Mouse (Mus musculus): ENCODE data around the gene Slc9b2. TPM values are rescaled to one million over a fixed set of nuclear protein-coding genes. Genes with fewer than 3 reads are reported as not detected.

Gene Slc9b2
- polyA plus RNA-seq, 1 experiment = 0.26 TPM

DNA sequence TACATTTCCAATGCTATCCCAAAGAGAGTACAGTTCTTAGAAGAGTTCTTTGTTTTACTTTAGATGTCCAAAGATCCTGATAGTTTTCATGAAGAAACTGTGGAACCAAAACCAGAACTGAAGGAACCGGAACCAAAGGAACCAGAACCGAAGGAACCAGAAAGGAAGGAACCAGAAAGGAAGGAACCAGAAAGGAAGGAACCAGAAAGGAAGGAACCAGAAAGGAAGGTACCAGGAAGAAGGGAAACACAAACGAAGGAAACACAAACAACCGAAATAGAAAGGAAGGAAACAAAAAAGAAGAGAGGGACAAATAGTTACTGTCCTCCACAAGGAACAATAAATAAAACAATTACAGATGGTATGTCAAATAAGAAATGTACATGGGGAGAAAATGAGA lies 49.9 kb downstream of the Slc9b2 start:
- H3K4me1 ChIP-seq (ENCODE audit: control insufficient read depth, insufficient read depth, low read length) = no peaks in the 10 kb centered on the region
- no peaks in the 10 kb centered on the region; the same call in 1 of the 2 replicates for H3K36me3 ChIP-seq (ENCODE audit: control insufficient read depth, insufficient read depth, low read length)
- TF ChIP-seq CTCF (IDR thresholded peaks at IDR 0.05; ENCODE audit: control insufficient read depth, insufficient read depth, insufficient replicate concordance, low read depth, low read length) = no peak
- TF ChIP-seq POLR2A (IDR thresholded peaks at IDR 0.05; ENCODE audit: control insufficient read depth, low read depth, low read length) = no peak
- no peaks in the 10 kb centered on the region for H3K27me3 ChIP-seq (ENCODE audit: control insufficient read depth, insufficient read depth, low read length)
- no peak overlapping the region for H3K27ac ChIP-seq (ENCODE audit: control insufficient read depth, insufficient read depth, low read depth, low read length)
- no peak overlapping the region for H3K4me3 ChIP-seq (ENCODE audit: control insufficient read depth, low read depth, low read length)

- Histone ChIP-seq H3K27me3 (ENCODE audit: control insufficient read depth, insufficient read depth, low read length) (no peaks in the 10 kb centered on the region), H3K27ac (ENCODE audit: control insufficient read depth, insufficient read depth, low read depth, low read length) (no peak overlapping the region), H3K4me3 (ENCODE audit: control insufficient read depth, low read depth, low read length) (no peak overlapping the region), H3K36me3 (ENCODE audit: control insufficient read depth, insufficient read depth, low read length) (no peaks in the 10 kb centered on the region), H3K4me1 (ENCODE audit: control insufficient read depth, insufficient read depth, low read length) (no peaks in the 10 kb centered on the region)
- TF ChIP-seq CTCF (IDR thresholded peaks at IDR 0.05; ENCODE audit: control insufficient read depth, insufficient read depth, insufficient replicate concordance, low read depth, low read length) (no peak), POLR2A (IDR thresholded peaks at IDR 0.05; ENCODE audit: control insufficient read depth, low read depth, low read length) (no peak)
Measured at GRCm38 (mm10) chr3:135375836-135376235, 68.3 kb downstream of the Slc9b2 start.

- no peak overlapping the region for H3K27ac ChIP-seq (ENCODE audit: control insufficient read depth, insufficient read depth, low read depth, low read length)
- H3K4me1 ChIP-seq (ENCODE audit: control insufficient read depth, insufficient read depth, low read length) = no peaks in the 10 kb centered on the region
- H3K4me3 ChIP-seq (ENCODE audit: control insufficient read depth, low read depth, low read length) = no peak overlapping the region
- no peaks in the 10 kb centered on the region for H3K36me3 ChIP-seq (ENCODE audit: control insufficient read depth, insufficient read depth, low read length)
- H3K27me3 ChIP-seq (ENCODE audit: control insufficient read depth, insufficient read depth, low read length) = no peaks in the 10 kb centered on the region
- TF ChIP-seq CTCF (IDR thresholded peaks at IDR 0.05; ENCODE audit: control insufficient read depth, insufficient read depth, insufficient replicate concordance, low read depth, low read length) (no peak), POLR2A (IDR thresholded peaks at IDR 0.05; ENCODE audit: control insufficient read depth, low read depth, low read length) (no peak)
Measured at GRCm38 (mm10) chr3:135377445-135377844, 69.9 kb downstream of the Slc9b2 start.

DNA sequence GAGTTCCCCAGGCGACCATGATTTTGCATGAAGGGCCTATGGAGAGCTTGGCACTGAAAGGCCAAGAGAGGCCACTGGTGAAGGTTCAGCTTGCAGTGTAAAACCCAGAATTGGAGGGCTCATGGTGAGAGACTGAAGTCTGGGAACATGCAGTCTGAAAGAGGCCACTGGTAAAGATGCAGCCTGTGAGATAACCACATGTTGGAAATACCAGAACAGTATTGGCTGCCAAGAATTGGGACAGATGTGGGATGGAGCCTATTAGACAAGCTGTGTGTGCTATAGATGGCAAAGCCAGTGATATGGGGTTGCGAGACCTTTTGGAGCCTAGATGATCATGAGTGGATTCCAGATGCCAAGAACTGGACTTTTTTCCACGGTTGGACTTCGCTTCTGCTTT lies 72.4 kb downstream of the Slc9b2 start:
- Histone ChIP-seq H3K4me1 (ENCODE audit: control insufficient read depth, insufficient read depth, low read length) (no peaks in the 10 kb centered on the region), H3K27ac (ENCODE audit: control insufficient read depth, insufficient read depth, low read depth, low read length) (no peak overlapping the region), H3K27me3 (ENCODE audit: control insufficient read depth, insufficient read depth, low read length) (no peaks in the 10 kb centered on the region), H3K4me3 (ENCODE audit: control insufficient read depth, low read depth, low read length) (no peak overlapping the region), H3K36me3 (ENCODE audit: control insufficient read depth, insufficient read depth, low read length) (peaks cover 1% of the 10 kb centered on the region; the same call in 1 of the 2 replicates)
- TF ChIP-seq CTCF (IDR thresholded peaks at IDR 0.05; ENCODE audit: control insufficient read depth, insufficient read depth, insufficient replicate concordance, low read depth, low read length) (no peak), POLR2A (IDR thresholded peaks at IDR 0.05; ENCODE audit: control insufficient read depth, low read depth, low read length) (no peak)

DNA sequence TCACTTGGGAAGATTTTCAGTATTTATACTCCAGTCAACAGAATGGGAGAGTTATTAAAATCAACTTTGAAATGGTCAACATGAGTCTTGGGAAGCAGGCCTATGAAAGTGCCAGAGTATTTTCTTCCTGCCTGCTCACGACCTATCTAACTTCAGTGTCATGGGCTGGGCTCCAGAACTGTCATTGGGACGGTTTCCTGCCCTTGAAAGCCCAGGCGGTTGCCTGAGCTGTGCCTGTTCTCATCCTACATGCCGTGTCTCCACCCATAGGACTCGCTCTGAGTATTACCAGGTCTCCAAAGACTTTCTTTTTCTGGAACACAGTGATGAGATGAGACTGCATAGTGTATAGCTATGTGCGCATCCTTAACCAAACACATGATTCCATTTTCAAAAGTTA lies 85.7 kb downstream of the Slc9b2 start:
- Histone ChIP-seq H3K27me3 (ENCODE audit: control insufficient read depth, insufficient read depth, low read length) (no peaks in the 10 kb centered on the region), H3K4me3 (ENCODE audit: control insufficient read depth, low read depth, low read length) (no peak overlapping the region), H3K4me1 (ENCODE audit: control insufficient read depth, insufficient read depth, low read length) (no peaks in the 10 kb centered on the region), H3K36me3 (ENCODE audit: control insufficient read depth, insufficient read depth, low read length) (no peaks in the 10 kb centered on the region), H3K27ac (ENCODE audit: control insufficient read depth, insufficient read depth, low read depth, low read length) (no peak overlapping the region)
- TF ChIP-seq CTCF (IDR thresholded peaks at IDR 0.05; ENCODE audit: control insufficient read depth, insufficient read depth, insufficient replicate concordance, low read depth, low read length) = no peak
- TF ChIP-seq POLR2A (IDR thresholded peaks at IDR 0.05; ENCODE audit: control insufficient read depth, low read depth, low read length) = no peak

Other genes starting within 250 kb of the Slc9b2 start
- gene Cenpe, start 95.2 kb upstream of the Slc9b2 start, polyA plus RNA-seq (2012; rRNA removed) = 11.1 and 13.2 TPM in 2 replicates
- 1.6 and 1.8 TPM in 2 replicates for gene Bdh2, start 26.5 kb upstream of the Slc9b2 start, polyA plus RNA-seq (2012; rRNA removed)
- 89.9 and 100.0 TPM in 2 replicates for gene Slc9b1, start 40.3 kb downstream of the Slc9b2 start, polyA plus RNA-seq (2012; rRNA removed)
- 6.5 and 6.7 TPM in 2 replicates for gene Cisd2, start 116.2 kb downstream of the Slc9b2 start, polyA plus RNA-seq (2012; rRNA removed)
- 493 and 621 TPM in 2 replicates for gene Ube2d3, start 130.4 kb downstream of the Slc9b2 start, polyA plus RNA-seq (2012; rRNA removed)
- 5.6 and 8.5 TPM in 2 replicates for gene Manba, start 177.9 kb downstream of the Slc9b2 start, polyA plus RNA-seq (2012; rRNA removed)